Mouse (Mus musculus): Measurements from ENCODE around the gene 1700001O22Rik.

The 1700001O22Rik gene

GRCm38 (mm10) chr2:30779241-30779640, 24.2 kb downstream of the 1700001O22Rik start:
- no peak for DNase-seq (ENCODE audit: low read depth)

GRCm38 (mm10) chr2:30778235-30778634, 25.2 kb downstream of the 1700001O22Rik start:
- DNase-seq (ENCODE audit: low read depth), result no peak

GRCm38 (mm10) chr2:30777266-30777665, 26.2 kb downstream of the 1700001O22Rik start:
- DNase-seq (ENCODE audit: low read depth), result no peak

- DNase-seq (ENCODE audit: low read depth), result peak; percentile 48
Observed at GRCm38 (mm10) chr2:30775955-30776354, 27.5 kb downstream of the 1700001O22Rik start.

GRCm38 (mm10) chr2:30773313-30774005, 30.0 kb downstream of the 1700001O22Rik start:
- DNase-seq (ENCODE audit: low read depth), result no peak

GRCm38 (mm10) chr2:30772581-30773312, 30.7 kb downstream of the 1700001O22Rik start:
- DNase-seq (ENCODE audit: low read depth), result peak; percentile 91

GRCm38 (mm10) chr2:30771806-30772460, 31.5 kb downstream of the 1700001O22Rik start:
- peak; percentile 88 for DNase-seq (ENCODE audit: low read depth)

- DNase-seq (ENCODE audit: low read depth), result no peak
Observed at GRCm38 (mm10) chr2:30771368-30771805, 32.1 kb downstream of the 1700001O22Rik start.

- DNase-seq (ENCODE audit: low read depth), result peak; percentile 83
Observed at GRCm38 (mm10) chr2:30769187-30769586, 34.3 kb downstream of the 1700001O22Rik start.

- no peak for DNase-seq (ENCODE audit: low read depth)
Observed at GRCm38 (mm10) chr2:30768529-30768928, 34.9 kb downstream of the 1700001O22Rik start.

GRCm38 (mm10) chr2:30767626-30768240, 35.7 kb downstream of the 1700001O22Rik start:
- DNase-seq (ENCODE audit: low read depth), result no peak

GRCm38 (mm10) chr2:30766446-30766845, 37.0 kb downstream of the 1700001O22Rik start:
- DNase-seq (ENCODE audit: low read depth), result no peak

- no peak for DNase-seq (ENCODE audit: low read depth)
Observed at GRCm38 (mm10) chr2:30760706-30761105, 42.8 kb downstream of the 1700001O22Rik start.

GRCm38 (mm10) chr2:30759858-30760547, 43.5 kb downstream of the 1700001O22Rik start:
- DNase-seq (ENCODE audit: low read depth), result no peak

GRCm38 (mm10) chr2:30759442-30759841, 44.0 kb downstream of the 1700001O22Rik start:
- no peak for DNase-seq (ENCODE audit: low read depth)

GRCm38 (mm10) chr2:30759088-30759374, 44.4 kb downstream of the 1700001O22Rik start:
- DNase-seq (ENCODE audit: low read depth), result no peak

- peak; percentile 74 for DNase-seq (ENCODE audit: low read depth)
Observed at GRCm38 (mm10) chr2:30758341-30759087, 44.9 kb downstream of the 1700001O22Rik start.

GRCm38 (mm10) chr2:30756962-30757715, 46.3 kb downstream of the 1700001O22Rik start:
- DNase-seq (ENCODE audit: low read depth), result no peak

GRCm38 (mm10) chr2:30755985-30756765, 47.3 kb downstream of the 1700001O22Rik start:
- DNase-seq (ENCODE audit: low read depth), result peak; percentile 30

- no peak for DNase-seq (ENCODE audit: low read depth)
Observed at GRCm38 (mm10) chr2:30754831-30755230, 48.6 kb downstream of the 1700001O22Rik start.

Measured in 416B (cell line).